Mouse (Mus musculus): ENCODE data around the gene Serpine1. TPM values are rescaled to one million over a fixed set of nuclear protein-coding genes. Genes with fewer than 3 reads are reported as not detected.

Serpine1 gene
- 2.5 TPM for polyA plus RNA-seq (2014; fragmentation: Illumina TruSeq; extraction: RNeasy Lipid Tissue Mini Kit (QIAGEN cat#74804); ENCODE audit: low read depth, low replicate concordance)

DNA sequence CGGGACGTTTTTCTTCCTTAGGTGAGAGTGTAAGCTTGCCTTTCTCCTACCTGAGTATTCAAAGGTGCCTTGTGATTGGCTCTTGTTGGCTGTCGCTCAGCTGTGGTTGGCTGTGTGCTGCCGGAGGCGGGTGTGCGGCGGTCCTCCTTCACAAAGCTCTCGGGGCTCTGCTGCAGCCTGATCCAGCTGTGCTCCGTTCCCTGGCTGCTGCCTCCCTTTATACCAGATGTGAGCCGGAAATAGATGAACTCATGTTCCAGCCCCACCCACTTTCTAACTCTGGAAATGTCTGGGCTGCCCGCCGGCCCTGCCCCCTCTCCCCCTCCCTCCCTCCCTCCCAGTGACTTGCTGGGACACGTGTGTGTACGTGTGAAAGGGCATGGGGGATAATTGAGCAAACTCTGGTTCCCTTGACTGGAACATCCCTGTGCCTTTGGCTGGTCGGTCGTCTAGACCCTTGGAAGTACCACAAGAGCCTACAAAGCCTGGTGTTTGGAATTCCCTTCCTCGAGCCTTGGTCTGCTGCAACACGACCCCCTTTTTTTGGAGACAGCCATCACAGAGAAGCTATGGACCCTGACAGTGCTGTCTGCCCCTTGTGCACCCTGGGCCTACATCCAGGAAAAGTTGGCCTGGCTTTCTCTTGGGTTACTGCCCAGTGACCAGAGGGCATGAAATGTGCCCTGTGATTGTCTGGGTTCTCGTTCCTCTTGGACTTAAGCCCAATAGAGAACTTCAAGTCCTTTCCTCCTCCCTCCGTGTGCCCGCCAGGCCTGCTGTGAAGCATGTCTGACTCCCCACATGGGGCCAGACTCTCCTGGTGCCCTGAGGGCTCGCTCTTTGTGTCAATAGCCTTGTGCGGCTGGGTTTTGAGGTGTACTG, at the start of gene Serpine1:
TSS of gene Serpine1 (minus strand) at position 190 of the 882 bp plus-strand sequence.

DNA sequence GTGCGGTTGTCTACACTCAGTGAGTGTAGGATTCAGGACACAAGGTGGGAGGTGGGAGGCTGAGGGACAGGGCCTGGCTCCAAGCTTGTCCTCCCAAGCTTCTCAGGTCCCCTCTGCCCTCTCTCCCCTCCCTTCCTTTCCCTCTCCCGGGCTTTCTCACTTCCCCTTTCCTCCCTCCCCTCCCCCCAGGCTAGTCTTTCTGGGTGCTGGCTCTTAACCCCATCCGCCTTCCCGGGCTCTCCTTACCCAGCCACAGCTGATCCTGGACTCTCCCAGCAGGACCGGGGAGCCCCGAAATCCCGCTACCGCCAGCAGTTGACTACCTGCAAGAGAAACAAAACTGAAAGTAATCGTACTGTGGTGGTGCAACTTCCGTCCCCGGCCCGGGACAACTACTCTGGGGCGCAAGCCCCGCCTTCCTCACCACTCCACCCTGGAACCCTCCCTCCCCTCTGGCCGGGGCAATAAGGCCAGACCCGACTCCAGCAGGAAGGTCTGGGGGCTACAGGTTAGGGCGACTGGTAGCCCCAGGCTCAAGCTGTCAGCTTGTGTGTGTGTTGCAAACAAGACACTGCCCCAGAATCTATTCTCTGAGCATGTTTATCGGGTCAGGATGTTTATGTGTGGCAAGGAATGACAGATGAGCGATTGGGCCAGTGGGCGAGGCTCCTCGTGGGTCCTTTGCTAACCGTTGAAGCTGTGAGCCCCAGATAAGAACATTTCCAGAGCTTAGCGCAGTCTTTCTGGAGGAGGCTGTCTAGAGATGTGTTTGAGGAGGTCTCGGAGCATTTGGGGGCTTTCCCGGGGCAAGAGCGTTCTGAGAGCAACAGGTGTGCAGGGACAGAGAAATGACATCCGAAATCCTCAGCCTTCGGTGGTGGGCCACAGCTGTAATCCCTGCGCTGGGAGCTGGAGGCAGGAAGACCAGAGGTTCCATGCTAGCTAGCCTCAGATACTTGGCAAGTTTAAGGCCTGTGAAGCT, 44.1 kb upstream of the Serpine1 start, which contains the start of gene Trim56:
TSS of gene Trim56 (minus strand) at position 344 of the 982 bp plus-strand sequence.

GRCm38 (mm10) chr5:137045402-137046323, 26.4 kb downstream of the Serpine1 start, which contains the start of gene Ap1s1:
Gene Ap1s1, minus strand, starts transcription at chr5:137046135.

GRCm38 (mm10) chr5:137026092-137026491, 46.0 kb downstream of the Serpine1 start, which contains the start of gene Vgf:
Gene Vgf, plus strand, starts transcription at chr5:137026392.

Other genes with a start within 250 kb of the Serpine1 start
- not detected for gene Col26a1, start 189.1 kb downstream of the Serpine1 start, polyA plus RNA-seq (2014; fragmentation: Illumina TruSeq; extraction: RNeasy Lipid Tissue Mini Kit (QIAGEN cat#74804); ENCODE audit: low read depth, low replicate concordance)
- 3.7 TPM for gene Ift22, start 164.1 kb downstream of the Serpine1 start, polyA plus RNA-seq (2014; fragmentation: Illumina TruSeq; extraction: RNeasy Lipid Tissue Mini Kit (QIAGEN cat#74804); ENCODE audit: low read depth, low replicate concordance)
- gene Fis1, start 119.0 kb downstream of the Serpine1 start, polyA plus RNA-seq (2014; fragmentation: Illumina TruSeq; extraction: RNeasy Lipid Tissue Mini Kit (QIAGEN cat#74804); ENCODE audit: low read depth, low replicate concordance) = 9.0 TPM
- gene Cldn15, start 105.7 kb downstream of the Serpine1 start, polyA plus RNA-seq (2014; fragmentation: Illumina TruSeq; extraction: RNeasy Lipid Tissue Mini Kit (QIAGEN cat#74804); ENCODE audit: low read depth, low replicate concordance) = 26.5 TPM
- 0.66 TPM for gene Plod3, start 85.2 kb downstream of the Serpine1 start, polyA plus RNA-seq (2014; fragmentation: Illumina TruSeq; extraction: RNeasy Lipid Tissue Mini Kit (QIAGEN cat#74804); ENCODE audit: low read depth, low replicate concordance)
- gene Znhit1, start 84.2 kb downstream of the Serpine1 start, polyA plus RNA-seq (2014; fragmentation: Illumina TruSeq; extraction: RNeasy Lipid Tissue Mini Kit (QIAGEN cat#74804); ENCODE audit: low read depth, low replicate concordance) = 2.3 TPM
- gene Vgf, start 45.9 kb downstream of the Serpine1 start, polyA plus RNA-seq (2014; fragmentation: Illumina TruSeq; extraction: RNeasy Lipid Tissue Mini Kit (QIAGEN cat#74804); ENCODE audit: low read depth, low replicate concordance) = not detected
- gene Ap1s1, start 26.1 kb downstream of the Serpine1 start, polyA plus RNA-seq (2014; fragmentation: Illumina TruSeq; extraction: RNeasy Lipid Tissue Mini Kit (QIAGEN cat#74804); ENCODE audit: low read depth, low replicate concordance) = 24.8 TPM
- gene Trim56, start 43.9 kb upstream of the Serpine1 start, polyA plus RNA-seq (2014; fragmentation: Illumina TruSeq; extraction: RNeasy Lipid Tissue Mini Kit (QIAGEN cat#74804); ENCODE audit: low read depth, low replicate concordance) = 31.6 TPM
- gene Muc3, start 77.1 kb upstream of the Serpine1 start, polyA plus RNA-seq (2014; fragmentation: Illumina TruSeq; extraction: RNeasy Lipid Tissue Mini Kit (QIAGEN cat#74804); ENCODE audit: low read depth, low replicate concordance) = 1,955 TPM
- gene Muc3a, start 140.1 kb upstream of the Serpine1 start, polyA plus RNA-seq (2014; fragmentation: Illumina TruSeq; extraction: RNeasy Lipid Tissue Mini Kit (QIAGEN cat#74804); ENCODE audit: low read depth, low replicate concordance) = 39.4 TPM
- gene Ache, start 215.3 kb upstream of the Serpine1 start, polyA plus RNA-seq (2014; fragmentation: Illumina TruSeq; extraction: RNeasy Lipid Tissue Mini Kit (QIAGEN cat#74804); ENCODE audit: low read depth, low replicate concordance) = 1.5 TPM
- gene Ufsp1, start 222.4 kb upstream of the Serpine1 start, polyA plus RNA-seq (2014; fragmentation: Illumina TruSeq; extraction: RNeasy Lipid Tissue Mini Kit (QIAGEN cat#74804); ENCODE audit: low read depth, low replicate concordance) = 5.0 TPM
- 30.8 TPM for gene Srrt, start 235.4 kb upstream of the Serpine1 start, polyA plus RNA-seq (2014; fragmentation: Illumina TruSeq; extraction: RNeasy Lipid Tissue Mini Kit (QIAGEN cat#74804); ENCODE audit: low read depth, low replicate concordance)
- gene Trip6, start 242.1 kb upstream of the Serpine1 start, polyA plus RNA-seq (2014; fragmentation: Illumina TruSeq; extraction: RNeasy Lipid Tissue Mini Kit (QIAGEN cat#74804); ENCODE audit: low read depth, low replicate concordance) = not detected

Measured in sigmoid colon, adult 10 weeks (tissue).